Mouse (Mus musculus) liver, embryonic 15.5 days (tissue): ENCODE results near the gene Amn. TPM values are rescaled to one million over a fixed set of nuclear protein-coding genes. Genes with fewer than 3 reads are reported as not detected.

Experiments
- ATAC-seq: fragments of 200-750 bp; cut with Nextera tagmentation; 2 replicates; pipeline ENCODE4 v1.8.0; 2017; ENCODE audit warnings: moderate number of reproducible peaks, mild to moderate bottlenecking, moderate library complexity; ENCODE audit not compliant: insufficient read depth
- H3K27ac ChIP-seq: fragments of 300-500 bp; sonication (generic); replicated peaks from 2 replicates; pipeline ENCODE4 v1.5.1; 2015; ENCODE audit warnings: mild to moderate bottlenecking, inconsistent platforms
- H3K27me3 ChIP-seq: fragments of 300-500 bp; sonication (generic); 2 replicates; pipeline ENCODE4 v1.6.1; 2015; ENCODE audit warnings: mild to moderate bottlenecking, inconsistent platforms
- H3K36me3 ChIP-seq: fragments of 300-500 bp; sonication (generic); replicated peaks from 2 replicates; pipeline ENCODE4 v1.6.1; 2015; ENCODE audit warnings: moderate library complexity, mild to moderate bottlenecking, inconsistent platforms
- H3K4me1 ChIP-seq: fragments of 300-500 bp; sonication (generic); replicated peaks from 2 replicates; pipeline ENCODE4 v1.6.1; 2015; ENCODE audit warnings: inconsistent platforms
- H3K4me2 ChIP-seq: fragments of 300-500 bp; sonication (generic); 2 replicates; pipeline ENCODE4 v1.6.1; 2015; ENCODE audit warnings: moderate library complexity, mild to moderate bottlenecking, inconsistent platforms
- H3K4me3 ChIP-seq: fragments of 300-500 bp; sonication (generic); replicated peaks from 2 replicates; pipeline ENCODE4 v1.5.1; 2015; ENCODE audit warnings: mild to moderate bottlenecking, inconsistent platforms
- H3K9ac ChIP-seq: fragments of 300-500 bp; sonication (generic); 2 replicates; pipeline ENCODE4 v1.6.1; 2015; ENCODE audit warnings: moderate library complexity, mild to moderate bottlenecking, inconsistent platforms
- H3K9me3 ChIP-seq: fragments of 300-500 bp; sonication (generic); replicated peaks from 2 replicates; pipeline ENCODE4 v1.6.1; 2016; ENCODE audit warnings: inconsistent platforms
- WGBS: fragments of 180-500 bp; shearing (Covaris S2); methylation state at CpG from one replicate; pipeline ENCODE4 v1.1.7; 2015; ENCODE audit warnings: mixed read lengths; ENCODE audit not compliant: insufficient replicate concordance; 5-methylcytosine and 5-hydroxymethylcytosine counted together
- polyA plus RNA-seq: library from polyadenylated mRNA; unstranded; fragments of >200 nt; fragmentation: Nextera tagmentation; extraction: Ambion mirVana; gene quantifications from 2 replicates; pipeline ENCODE4 v1.2.1, GENCODE M21; 2015

Gene Amn
- polyA plus RNA-seq, 1 experiment from 2014 or later: 1.3 TPM

GRCm38 (mm10) chr12:111267673-111268325 lies 3.1 kb upstream of the Amn start:
- peak; percentile 85 for ATAC-seq
- Histone ChIP-seq H3K36me3 (peaks cover 5% of the 10 kb centered on the region; the same call in 1 of the 2 replicates), H3K4me2 (peak overlapping the region; percentile 55), H3K27ac (peak overlapping the region; percentile 78), H3K4me1 (peaks cover 66% of the 10 kb centered on the region), H3K4me3 (no peak overlapping the region), H3K9ac (no peak overlapping the region), H3K27me3 (peaks cover 39% of the 10 kb centered on the region), H3K9me3 (no peaks in the 10 kb centered on the region)
- 21% methylated on average over 4 of the region's 4 CpGs for WGBS

- no peak overlapping the region for H3K27ac ChIP-seq
- H3K4me3 ChIP-seq: peak overlapping the region; percentile 14
- H3K4me1 ChIP-seq: peaks cover 80% of the 10 kb centered on the region
Measured at GRCm38 (mm10) chr12:111271406-111271805, 511 bp downstream of the Amn start.

GRCm38 (mm10) chr12:111271966-111272365 lies 1.1 kb downstream of the Amn start:
- Histone ChIP-seq H3K27me3 (peaks cover 80% of the 10 kb centered on the region), H3K27ac (no peak overlapping the region), H3K4me3 (no peak overlapping the region), H3K9ac (no peak overlapping the region), H3K4me1 (peaks cover 74% of the 10 kb centered on the region), H3K9me3 (no peaks in the 10 kb centered on the region), H3K36me3 (no peaks in the 10 kb centered on the region), H3K4me2 (no peak overlapping the region; the same call in 1 of the 2 replicates)
- 17% methylated on average over 8 of the region's 8 CpGs for WGBS
- ATAC-seq: no peak

More at GRCm38 (mm10) chr12:111271406-111271805, 511 bp downstream of the Amn start:
- WGBS: 6% methylated on average over 28 of the region's 28 CpGs
- Histone ChIP-seq H3K4me2 (peak overlapping the region; percentile 29; the same call in 1 of the 2 replicates), H3K9ac (no peak overlapping the region), H3K9me3 (no peaks in the 10 kb centered on the region), H3K27me3 (peaks cover 75% of the 10 kb centered on the region), H3K36me3 (no peaks in the 10 kb centered on the region)
- ATAC-seq: no peak

GRCm38 (mm10) chr12:111272420-111272819 lies 1.5 kb downstream of the Amn start:
- H3K4me1 ChIP-seq: peaks cover 70% of the 10 kb centered on the region
- no peak overlapping the region for H3K27ac ChIP-seq
- H3K9me3 ChIP-seq: no peaks in the 10 kb centered on the region
- H3K27me3 ChIP-seq: peaks cover 85% of the 10 kb centered on the region
- ATAC-seq: no peak
- no peaks in the 10 kb centered on the region for H3K36me3 ChIP-seq
- 16% methylated on average over 12 of the region's 12 CpGs for WGBS
- no peak overlapping the region for H3K4me3 ChIP-seq
- H3K9ac ChIP-seq: no peak overlapping the region
- H3K4me2 ChIP-seq: no peak overlapping the region

- H3K27ac ChIP-seq: no peak overlapping the region
- ATAC-seq: no peak
- no peaks in the 10 kb centered on the region for H3K36me3 ChIP-seq
- 4% methylated on average over 28 of the region's 28 CpGs for WGBS
- no peaks in the 10 kb centered on the region for H3K9me3 ChIP-seq
- H3K4me3 ChIP-seq: peak overlapping the region; percentile 34
- H3K27me3 ChIP-seq: peaks cover 95% of the 10 kb centered on the region
- no peak overlapping the region for H3K9ac ChIP-seq
- H3K4me1 ChIP-seq: peaks cover 54% of the 10 kb centered on the region
- peak overlapping the region; percentile 57 for H3K4me2 ChIP-seq
Measured at GRCm38 (mm10) chr12:111274006-111274405, 3.1 kb downstream of the Amn start.

- peaks cover 93% of the 10 kb centered on the region for H3K27me3 ChIP-seq
- WGBS: 3% methylated on average over 80 of the region's 80 CpGs
Measured at GRCm38 (mm10) chr12:111274447-111275149, 3.7 kb downstream of the Amn start.

GRCm38 (mm10) chr12:111275150-111275841 lies 4.4 kb downstream of the Amn start:
- H3K36me3 ChIP-seq: no peaks in the 10 kb centered on the region
- H3K9ac ChIP-seq: no peak overlapping the region
- peak overlapping the region; percentile 34 for H3K4me3 ChIP-seq
- ATAC-seq: no peak
- H3K27me3 ChIP-seq: peaks cover 86% of the 10 kb centered on the region
- 1% methylated on average over 58 of the region's 58 CpGs for WGBS
- H3K27ac ChIP-seq: no peak overlapping the region
- H3K4me1 ChIP-seq: peaks cover 41% of the 10 kb centered on the region
- no peaks in the 10 kb centered on the region for H3K9me3 ChIP-seq
- peak overlapping the region; percentile 57 for H3K4me2 ChIP-seq

More at GRCm38 (mm10) chr12:111274447-111275149, 3.7 kb downstream of the Amn start:
- H3K4me2 ChIP-seq: peak overlapping the region; percentile 57
- no peaks in the 10 kb centered on the region for H3K9me3 ChIP-seq
- peak overlapping the region; percentile 34 for H3K4me3 ChIP-seq
- peaks cover 48% of the 10 kb centered on the region for H3K4me1 ChIP-seq
- no peak for ATAC-seq
- no peaks in the 10 kb centered on the region for H3K36me3 ChIP-seq
- no peak overlapping the region for H3K9ac ChIP-seq
- H3K27ac ChIP-seq: no peak overlapping the region

GRCm38 (mm10) chr12:111276371-111276770 lies 5.5 kb downstream of the Amn start:
- Histone ChIP-seq H3K4me1 (peaks cover 30% of the 10 kb centered on the region), H3K9ac (no peak overlapping the region), H3K27ac (no peak overlapping the region), H3K4me3 (no peak overlapping the region), H3K9me3 (no peaks in the 10 kb centered on the region), H3K36me3 (no peaks in the 10 kb centered on the region), H3K4me2 (no peak overlapping the region), H3K27me3 (peaks cover 75% of the 10 kb centered on the region)
- no peak for ATAC-seq
- 38% methylated on average over 6 of the region's 6 CpGs for WGBS

- no peak overlapping the region for H3K4me3 ChIP-seq
- H3K4me1 ChIP-seq: no peaks in the 10 kb centered on the region
- no peak overlapping the region for H3K4me2 ChIP-seq
- H3K27ac ChIP-seq: no peak overlapping the region
- ATAC-seq: no peak
- no peaks in the 10 kb centered on the region for H3K9me3 ChIP-seq
- no peaks in the 10 kb centered on the region for H3K36me3 ChIP-seq
- H3K9ac ChIP-seq: no peak overlapping the region
- 63% methylated on average over 4 of the region's 4 CpGs for WGBS
- peaks cover 19% of the 10 kb centered on the region for H3K27me3 ChIP-seq
Measured at GRCm38 (mm10) chr12:111283573-111283972, 12.7 kb downstream of the Amn start.

GRCm38 (mm10) chr12:111284532-111284931 lies 13.6 kb downstream of the Amn start:
- H3K4me1 ChIP-seq: no peaks in the 10 kb centered on the region
- no peaks in the 10 kb centered on the region for H3K36me3 ChIP-seq
- H3K9ac ChIP-seq: no peak overlapping the region
- no peak for ATAC-seq
- WGBS: 34% methylated on average over 10 of the region's 10 CpGs
- H3K4me2 ChIP-seq: 0 out of 2 replicates have a peak overlapping the region, but pooled peaks have one; percentile 16
- H3K9me3 ChIP-seq: no peaks in the 10 kb centered on the region
- peaks cover 11% of the 10 kb centered on the region; the same call in 1 of the 2 replicates for H3K27me3 ChIP-seq
- H3K4me3 ChIP-seq: no peak overlapping the region
- no peak overlapping the region for H3K27ac ChIP-seq

GRCm38 (mm10) chr12:111293025-111293424 lies 22.1 kb downstream of the Amn start:
- no peak overlapping the region for H3K4me3 ChIP-seq
- no peaks in the 10 kb centered on the region for H3K4me1 ChIP-seq
- H3K27ac ChIP-seq: no peak overlapping the region
- H3K4me2 ChIP-seq: no peak overlapping the region
- no peak overlapping the region for H3K9ac ChIP-seq
- WGBS: 68% methylated on average over 12 of the region's 12 CpGs
- no peaks in the 10 kb centered on the region for H3K9me3 ChIP-seq
- no peaks in the 10 kb centered on the region for H3K27me3 ChIP-seq
- peaks cover 39% of the 10 kb centered on the region; the same call in 1 of the 2 replicates for H3K36me3 ChIP-seq
- ATAC-seq: no peak
